Mouse (Mus musculus) cerebellum, adult 2 months (tissue): ENCODE measurements around the gene Dapk2.

ENCODE experiments used
- CTCF ChIP-seq: fragments of 200-500 bp; IDR thresholded peaks from 2 replicates; pipeline ENCODE4 v1.5.1; 2011; ENCODE audit warnings: low read depth, mild to moderate bottlenecking, control low read depth, low read length, moderate library complexity, borderline replicate concordance; ENCODE audit not compliant: insufficient read depth
- POLR2A ChIP-seq: fragments of 200-500 bp; IDR thresholded peaks from 2 replicates; pipeline ENCODE4 v1.6.1; 2011; ENCODE audit warnings: low read length, control low read depth, borderline replicate concordance; ENCODE audit not compliant: insufficient read depth

GRCm38 (mm10) chr9:66266237-66267170, 108.5 kb downstream of the Dapk2 start:
- TF ChIP-seq CTCF: no peak
- no peak for TF ChIP-seq POLR2A
